Mouse (Mus musculus) MEL (cell line): Measurements from ENCODE around the gene Gm9918. TPM values are rescaled to one million over a fixed set of nuclear protein-coding genes. Genes with fewer than 3 reads are reported as not detected.

Source experiments
- DNase-seq: peaks from one replicate; pipeline ENCODE4 v3.0.0; 2011; ENCODE audit warnings: low read depth, low spot score
- H3K27ac ChIP-seq: 2 replicates; pipeline ENCODE4 v1.5.1; 2012; ENCODE audit warnings: low read depth, mild to moderate bottlenecking, control low read depth, low read length, moderate library complexity; ENCODE audit not compliant: control insufficient read depth
- H3K27me3 ChIP-seq, 2 experiments: fragments of 150-350 bp in 1 of 2; sonication (generic) in 1 of 2; 2 replicates each; pipeline ENCODE4 v1.6.1; 2012; ENCODE audit warnings: low read length in 2 of 2, mild to moderate bottlenecking in 2 of 2, improper control_type of control experiment in 1 of 2, moderate library complexity in 1 of 2; ENCODE audit not compliant: insufficient read depth in 2 of 2, control insufficient read depth in 1 of 2
- H3K36me3 ChIP-seq, 2 experiments: 2 replicates each; pipeline ENCODE4 v1.6.1; 2012 to 2014; ENCODE audit warnings: low read length in 2 of 2, improper control_type of control experiment in 1 of 2, inconsistent platforms in 1 of 2, mild to moderate bottlenecking in 1 of 2; ENCODE audit not compliant: insufficient read depth in 2 of 2, control insufficient read depth in 1 of 2
- H3K4me1 ChIP-seq, 2 experiments: fragments of 150-350 bp in 1 of 2; sonication (generic) in 1 of 2; 2 replicates each; pipeline ENCODE4 v1.6.1; 2012; ENCODE audit warnings: low read length in 2 of 2, improper control_type of control experiment in 1 of 2, mild to moderate bottlenecking in 1 of 2; ENCODE audit not compliant: insufficient read depth in 2 of 2, control insufficient read depth in 1 of 2
- H3K4me3 ChIP-seq, 2 experiments: fragments of 150-350 bp in 1 of 2; sonication (generic) in 1 of 2; 2 replicates each; pipeline ENCODE4 v1.5.1; 2012; ENCODE audit warnings: low read depth in 2 of 2, low read length in 2 of 2, mild to moderate bottlenecking in 2 of 2, moderate library complexity in 2 of 2, control low read depth in 1 of 2, improper control_type of control experiment in 1 of 2; ENCODE audit not compliant: control insufficient read depth in 1 of 2, insufficient read depth in 1 of 2
- H3K79me2 ChIP-seq: 2 replicates; pipeline ENCODE4 v1.6.1; 2012; ENCODE audit warnings: mild to moderate bottlenecking, low read length, moderate library complexity; ENCODE audit not compliant: control insufficient read depth, poor library complexity, insufficient read depth
- H3K9ac ChIP-seq: 2 replicates; pipeline ENCODE4 v1.6.1; 2012; ENCODE audit warnings: low read depth, mild to moderate bottlenecking, control low read depth, low read length, moderate library complexity; ENCODE audit not compliant: control insufficient read depth, poor library complexity, severe bottlenecking
- H3K9me3 ChIP-seq: fragments of 150-350 bp; sonication (generic); replicated peaks from 2 replicates; pipeline ENCODE4 v1.6.1; 2012; ENCODE audit warnings: mild to moderate bottlenecking, low read length, improper control_type of control experiment, moderate library complexity; ENCODE audit not compliant: insufficient read depth
- CHD2 ChIP-seq: IDR thresholded peaks from 2 replicates; pipeline ENCODE4 v1.6.1; 2011; ENCODE audit warnings: low read length, improper control_type of control experiment
- CTCF ChIP-seq, 3 experiments: IDR thresholded peaks in 2 of 3; conservative IDR thresholded peaks in 1 of 3; 2 replicates each; pipeline ENCODE4 v1.5.1; 2011 to 2012; ENCODE audit warnings: low read length in 3 of 3, low read depth in 2 of 3, mild to moderate bottlenecking in 2 of 3, improper control_type of control experiment in 1 of 3, inconsistent platforms in 1 of 3, mixed read lengths in 1 of 3, moderate library complexity in 1 of 3; ENCODE audit not compliant: control insufficient read depth in 1 of 3, insufficient read depth in 1 of 3, poor library complexity in 1 of 3, severe bottlenecking in 1 of 3
- GABPA ChIP-seq: IDR thresholded peaks from 2 replicates; pipeline ENCODE4 v1.6.1; 2012; ENCODE audit warnings: low read depth, mild to moderate bottlenecking, inconsistent platforms, low read length, improper control_type of control experiment, moderate library complexity
- HCFC1 ChIP-seq: IDR thresholded peaks from 2 replicates; pipeline ENCODE4 v1.6.1; 2012; ENCODE audit warnings: low read depth, mild to moderate bottlenecking, inconsistent platforms, low read length, improper control_type of control experiment, moderate library complexity
- JUND ChIP-seq: IDR thresholded peaks from 2 replicates; pipeline ENCODE4 v1.6.1; 2011; ENCODE audit warnings: low read depth, mild to moderate bottlenecking, improper control_type of control experiment, low read length
- KAT2A ChIP-seq: conservative IDR thresholded peaks from 2 replicates; pipeline ENCODE4 v1.6.1; 2012; ENCODE audit warnings: low read depth, low read length, improper control_type of control experiment, inconsistent platforms
- MEF2A ChIP-seq: IDR thresholded peaks from 2 replicates; pipeline ENCODE4 v1.6.1; 2014; ENCODE audit warnings: low read depth, mild to moderate bottlenecking, inconsistent platforms, low read length, improper control_type of control experiment; ENCODE audit not compliant: poor library complexity, insufficient replicate concordance, severe bottlenecking; ENCODE audit errors: extremely low read depth
- MXI1 ChIP-seq: IDR thresholded peaks from 2 replicates; pipeline ENCODE4 v1.6.1; 2011; ENCODE audit warnings: mild to moderate bottlenecking, low read depth, low read length, improper control_type of control experiment
- MYB ChIP-seq: IDR thresholded peaks from 2 replicates; pipeline ENCODE4 v1.6.1; 2011; ENCODE audit warnings: mild to moderate bottlenecking, low read depth, low read length, improper control_type of control experiment
- MYC ChIP-seq: IDR thresholded peaks from 2 replicates; pipeline ENCODE4 v1.6.1; 2011; ENCODE audit warnings: low read depth, mild to moderate bottlenecking, low read length, improper control_type of control experiment, moderate library complexity
- NELFE ChIP-seq: IDR thresholded peaks from 2 replicates; pipeline ENCODE4 v1.6.1; 2011; ENCODE audit warnings: low read depth, low read length, improper control_type of control experiment
- POLR2AphosphoS2 ChIP-seq: IDR thresholded peaks from 2 replicates; pipeline ENCODE4 v1.6.1; 2011; ENCODE audit warnings: low read length, improper control_type of control experiment
- POLR2AphosphoS5 ChIP-seq: IDR thresholded peaks from 2 replicates; pipeline ENCODE4 v1.6.1; 2012; ENCODE audit warnings: low read depth, borderline replicate concordance, mild to moderate bottlenecking, inconsistent platforms, low read length, moderate library complexity, mixed read lengths
- RAD21 ChIP-seq: IDR thresholded peaks from 2 replicates; pipeline ENCODE4 v1.6.1; 2011; ENCODE audit warnings: mild to moderate bottlenecking, low read depth, low read length, improper control_type of control experiment
- SMC3 ChIP-seq: IDR thresholded peaks from 2 replicates; pipeline ENCODE4 v1.6.1; 2011; ENCODE audit warnings: low read depth, low read length, improper control_type of control experiment
- TAL1 ChIP-seq: IDR thresholded peaks from 2 replicates; pipeline ENCODE4 v1.6.1; 2012; ENCODE audit warnings: mild to moderate bottlenecking, inconsistent platforms, low read length, moderate library complexity, mixed read lengths
- TBP ChIP-seq: IDR thresholded peaks from 2 replicates; pipeline ENCODE4 v1.8.0; 2011; ENCODE audit warnings: low read depth, low read length, improper control_type of control experiment
- TCF12 ChIP-seq: IDR thresholded peaks from 2 replicates; pipeline ENCODE4 v1.6.1; 2014; ENCODE audit warnings: low read depth, mild to moderate bottlenecking, inconsistent platforms, low read length, improper control_type of control experiment, moderate library complexity
- UBTF ChIP-seq: IDR thresholded peaks from 2 replicates; pipeline ENCODE4 v1.6.1; 2012; ENCODE audit warnings: low read depth, mild to moderate bottlenecking, inconsistent platforms, low read length, improper control_type of control experiment, moderate library complexity, borderline replicate concordance; ENCODE audit not compliant: insufficient read depth
- USF1 ChIP-seq: IDR thresholded peaks from 2 replicates; pipeline ENCODE4 v1.6.1; 2014; ENCODE audit warnings: low read depth, mild to moderate bottlenecking, inconsistent platforms, low read length, improper control_type of control experiment, moderate library complexity
- USF2 ChIP-seq, 2 experiments: IDR thresholded peaks; 2 replicates each; pipeline ENCODE4 v1.6.1; 2011 to 2012; ENCODE audit warnings: improper control_type of control experiment in 2 of 2, low read length in 2 of 2, borderline replicate concordance in 1 of 2, inconsistent platforms in 1 of 2, low read depth in 1 of 2, mild to moderate bottlenecking in 1 of 2; ENCODE audit not compliant: insufficient read depth in 1 of 2
- ZC3H11A ChIP-seq: IDR thresholded peaks from 2 replicates; pipeline ENCODE4 v1.6.1; 2012; ENCODE audit warnings: low read depth, mild to moderate bottlenecking, inconsistent platforms, low read length, improper control_type of control experiment
- ZKSCAN1 ChIP-seq: IDR thresholded peaks from 2 replicates; pipeline ENCODE4 v1.6.1; 2012; ENCODE audit warnings: low read depth, mild to moderate bottlenecking, inconsistent platforms, low read length, improper control_type of control experiment, moderate library complexity
- ZMIZ1 ChIP-seq: IDR thresholded peaks from 2 replicates; pipeline ENCODE4 v1.6.1; 2012; ENCODE audit warnings: low read depth, mild to moderate bottlenecking, inconsistent platforms, low read length, improper control_type of control experiment, moderate library complexity
- polyA plus RNA-seq, 2 experiments: library from polyadenylated mRNA; stranded (reverse) in 1 of 2; unstranded in 1 of 2; fragments of >175 nt in 1 of 2; fragments of >200 nt in 1 of 2; gene quantifications; 2 replicates each; pipeline versions ENCODE4 v1.2.1 to v1.2.4; 2012; ENCODE audit warnings: low replicate concordance in 2 of 2, low read depth in 1 of 2; ENCODE audit not compliant: insufficient read length in 2 of 2, insufficient read depth in 1 of 2, missing spikeins in 1 of 2
- total RNA-seq: library from RNA; depleted of rRNA; stranded (reverse); fragments of 300-350 nt; gene quantifications from 2 replicates; pipeline ENCODE4 v1.2.3, GENCODE M21; 2012

Gene Gm9918
- total and polyA plus RNA-seq, 3 experiments = 0.04 TPM; not detected in 2

DNA sequence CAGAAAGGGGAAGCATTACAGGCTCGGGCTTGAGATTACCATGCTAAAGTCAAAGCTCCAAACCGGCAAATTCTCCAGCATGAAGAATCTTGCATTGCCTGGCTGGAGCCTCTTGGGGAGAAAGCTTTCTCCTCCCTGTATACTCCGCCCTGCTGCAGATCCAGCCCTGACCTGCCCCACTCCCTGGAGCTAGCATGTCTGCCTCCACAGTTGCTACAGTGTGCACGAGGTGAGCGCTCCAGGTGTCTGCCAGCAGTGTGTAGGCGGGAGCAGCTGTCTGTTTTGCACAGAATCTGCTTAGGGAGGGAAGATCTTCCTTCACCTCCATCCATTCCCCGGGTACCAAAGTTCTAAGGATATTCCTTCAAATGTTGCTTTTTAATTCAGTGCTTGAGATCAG is 7.8 kb upstream of the Gm9918 start:
- Histone ChIP-seq H3K27me3 (peaks cover 45 to 61% of the 10 kb centered on the region in 2 experiments), H3K4me3 (no peak overlapping the region), H3K4me1 (peaks cover 0 to 3% of the 10 kb centered on the region in 2 experiments; a peak in 1 of 4 replicates), H3K9me3 (no peaks in the 10 kb centered on the region), H3K27ac (no peak overlapping the region), H3K36me3 (no peaks in the 10 kb centered on the region), H3K79me2 (no peaks in the 10 kb centered on the region), H3K9ac (no peak overlapping the region)
- no peak for DNase-seq
- no peak for TF ChIP-seq MXI1
- no peak for TF ChIP-seq TBP
- no peak for TF ChIP-seq CTCF (IDR thresholded peaks at IDR 0.05 in 2 of 3, conservative IDR thresholded peaks at IDR 0.05 in 1 of 3; ENCODE audit: control insufficient read depth in 1 of 3, insufficient read depth in 1 of 3, low read depth in 2 of 3, low read length in 3 of 3, poor library complexity in 1 of 3, severe bottlenecking in 1 of 3)
- no peak for TF ChIP-seq GABPA
- TF ChIP-seq USF2 (IDR thresholded peaks at IDR 0.05; ENCODE audit: borderline replicate concordance in 1 of 2, insufficient read depth in 1 of 2, low read depth in 1 of 2, low read length in 2 of 2) = no peak
- TF ChIP-seq SMC3 = no peak
- no peak for TF ChIP-seq POLR2AphosphoS5
- TF ChIP-seq MYB = no peak
- no peak for TF ChIP-seq POLR2AphosphoS2

- peaks cover 41 to 56% of the 10 kb centered on the region in 2 experiments for H3K27me3 ChIP-seq
- H3K9ac ChIP-seq = no peak overlapping the region
Measured at GRCm38 (mm10) chr15:102263037-102263436, 7.3 kb upstream of the Gm9918 start.

GRCm38 (mm10) chr15:102265548-102265947 is 4.8 kb upstream of the Gm9918 start:
- Histone ChIP-seq H3K9ac (no peak overlapping the region), H3K36me3 (no peaks in the 10 kb centered on the region), H3K79me2 (no peaks in the 10 kb centered on the region), H3K27me3 (peaks cover 30 to 38% of the 10 kb centered on the region in 2 experiments), H3K9me3 (no peaks in the 10 kb centered on the region), H3K4me1 (no peaks in the 10 kb centered on the region), H3K4me3 (no peak overlapping the region), H3K27ac (no peak overlapping the region)
- TF ChIP-seq ZKSCAN1 (no peak), TAL1 (no peak), TCF12 (no peak), CTCF (IDR thresholded peaks at IDR 0.05 in 2 of 3, conservative IDR thresholded peaks at IDR 0.05 in 1 of 3; ENCODE audit: control insufficient read depth in 1 of 3, insufficient read depth in 1 of 3, low read depth in 2 of 3, low read length in 3 of 3, poor library complexity in 1 of 3, severe bottlenecking in 1 of 3) (peak in 2 of 3 experiments; percentile 17 to 57; a peak in 2 of 6 replicates), ZMIZ1 (no peak), MYB (no peak), NELFE (no peak), CHD2 (no peak), SMC3 (peak; percentile 55), HCFC1 (no peak), USF2 (IDR thresholded peaks at IDR 0.05; ENCODE audit: borderline replicate concordance in 1 of 2, insufficient read depth in 1 of 2, low read depth in 1 of 2, low read length in 2 of 2) (no peak), JUND (no peak), RAD21 (peak; percentile 40), MYC (no peak), MEF2A (no peak), USF1 (no peak)
- peak; percentile 46 for DNase-seq

More at GRCm38 (mm10) chr15:102263037-102263436, 7.3 kb upstream of the Gm9918 start:
- TF ChIP-seq KAT2A (no peak), UBTF (no peak), ZC3H11A (no peak)
- DNase-seq = no peak
- Histone ChIP-seq H3K4me1 (no peaks in the 10 kb centered on the region), H3K9me3 (no peaks in the 10 kb centered on the region), H3K79me2 (no peaks in the 10 kb centered on the region), H3K27ac (no peak overlapping the region), H3K36me3 (no peaks in the 10 kb centered on the region), H3K4me3 (no peak overlapping the region)
